Mouse (Mus musculus) lung, postnatal 0 days (tissue): ENCODE measurements around the gene Plpp7.

Experiments
- CTCF ChIP-seq: IDR thresholded peaks from 2 replicates; pipeline ENCODE4 v1.5.1; 2016; ENCODE audit warnings: antibody characterized with exemption, mild to moderate bottlenecking
- EP300 ChIP-seq: IDR thresholded peaks from 2 replicates; pipeline ENCODE4 v1.6.1; 2016; ENCODE audit warnings: antibody characterized with exemption, mild to moderate bottlenecking, control low read depth

GRCm38 (mm10) chr2:32139377-32139776, 44.0 kb downstream of the Plpp7 start:
- TF ChIP-seq EP300 (no peak), CTCF (no peak)
